Mouse (Mus musculus) spleen, adult 2 months (tissue): Measurements from ENCODE around the gene Ankrd53. TPM values are rescaled to one million over a fixed set of nuclear protein-coding genes. Genes with fewer than 3 reads are reported as not detected.

ENCODE experiments used
- DNase-seq, 2 experiments: peaks; one replicate each; pipeline versions ENCODE4 v3.0.0 to v3.0.0-alpha.2; 2012 to 2021; ENCODE audit warnings: low spot score in 2 of 2, low read depth in 1 of 2
- H3K27ac ChIP-seq: fragments of 200-500 bp; 2 replicates; pipeline ENCODE4 v1.5.1; 2012; ENCODE audit warnings: low read length, inconsistent platforms; ENCODE audit not compliant: insufficient read depth
- H3K27me3 ChIP-seq: fragments of 200-500 bp; 2 replicates; pipeline ENCODE4 v1.6.1; 2012; ENCODE audit warnings: mild to moderate bottlenecking, moderate library complexity, low read length, inconsistent platforms; ENCODE audit not compliant: control insufficient read depth, insufficient read depth
- H3K36me3 ChIP-seq: fragments of 200-500 bp; 2 replicates; pipeline ENCODE4 v1.6.1; 2012; ENCODE audit warnings: mild to moderate bottlenecking, low read length, inconsistent platforms; ENCODE audit not compliant: control insufficient read depth, insufficient read depth
- H3K4me1 ChIP-seq: fragments of 200-500 bp; 2 replicates; pipeline ENCODE4 v1.6.1; 2011; ENCODE audit warnings: inconsistent platforms; ENCODE audit not compliant: control insufficient read depth, insufficient read depth, insufficient read length
- H3K4me3 ChIP-seq: fragments of 200-500 bp; 2 replicates; pipeline ENCODE4 v1.5.1; 2011; ENCODE audit warnings: mild to moderate bottlenecking, inconsistent platforms; ENCODE audit not compliant: insufficient read depth, insufficient read length; ENCODE audit errors: extremely low read depth
- CTCF ChIP-seq: fragments of 200-500 bp; IDR thresholded peaks from 2 replicates; pipeline ENCODE4 v1.5.1; 2011; ENCODE audit warnings: mild to moderate bottlenecking, inconsistent platforms; ENCODE audit not compliant: insufficient read depth, insufficient read length, insufficient replicate concordance; ENCODE audit errors: extremely low read depth
- POLR2A ChIP-seq: fragments of 200-500 bp; IDR thresholded peaks from 2 replicates; pipeline ENCODE4 v1.6.1; 2011; ENCODE audit warnings: low read depth, low read length, inconsistent platforms
- WGBS: fragments of 180-500 bp; shearing (Covaris S2); methylation state at CpG from one replicate; pipeline ENCODE4 v1.1.7; 2018; 5-methylcytosine and 5-hydroxymethylcytosine counted together
- polyA plus RNA-seq: library from polyadenylated mRNA; depleted of rRNA; stranded (reverse); fragments of >200 nt; gene quantifications from 2 replicates; pipeline ENCODE4 v1.2.3, GENCODE M21; 2012

The Ankrd53 gene
- polyA plus RNA-seq, 1 experiment = not detected

- H3K4me3 ChIP-seq = no peak overlapping the region
- TF ChIP-seq CTCF = no peak
- no peak for TF ChIP-seq POLR2A
- WGBS = 81% methylated on average over 5 of the region's 5 CpGs
- no peak overlapping the region for H3K27ac ChIP-seq
- DNase-seq = no peak
- H3K27me3 ChIP-seq = no peaks in the 10 kb centered on the region
- no peaks in the 10 kb centered on the region for H3K4me1 ChIP-seq
- H3K36me3 ChIP-seq = no peaks in the 10 kb centered on the region
Measured at GRCm38 (mm10) chr6:83743212-83743611, 19.2 kb upstream of the Ankrd53 start.

- WGBS = 85% methylated on average over 5 of the region's 5 CpGs
- H3K4me3 ChIP-seq = no peak overlapping the region
Measured at GRCm38 (mm10) chr6:83744126-83744525, 18.3 kb upstream of the Ankrd53 start.

DNA sequence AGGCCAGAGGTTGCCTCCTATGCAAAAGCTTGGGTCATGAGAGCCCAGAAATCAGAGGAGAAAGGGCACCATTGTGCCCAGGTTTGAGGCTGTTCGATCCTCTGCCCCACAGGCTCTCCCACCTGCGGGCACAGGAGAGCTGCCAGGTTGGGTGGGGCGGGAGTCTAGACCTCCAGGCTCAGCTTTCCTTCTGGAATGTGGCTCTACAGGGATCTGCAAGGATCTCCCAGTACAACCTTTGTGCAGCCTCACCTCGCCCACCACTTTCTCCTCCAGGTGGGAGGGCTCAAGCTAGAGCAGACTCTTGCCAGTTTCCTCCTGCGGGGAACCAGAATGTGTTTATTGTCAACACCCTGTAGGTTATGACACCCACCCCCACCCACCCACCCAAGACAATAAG lies 17.9 kb upstream of the Ankrd53 start:
- DNase-seq = no peak
- Histone ChIP-seq H3K27me3 (no peaks in the 10 kb centered on the region), H3K4me1 (no peaks in the 10 kb centered on the region), H3K27ac (no peak overlapping the region), H3K4me3 (no peak overlapping the region), H3K36me3 (no peaks in the 10 kb centered on the region)
- whole genome bisulfite sequencing = 78% methylated on average over 5 of the region's 5 CpGs
- TF ChIP-seq CTCF (no peak), POLR2A (no peak)

More at GRCm38 (mm10) chr6:83744126-83744525, 18.3 kb upstream of the Ankrd53 start:
- DNase-seq = no peak
- no peaks in the 10 kb centered on the region for H3K27me3 ChIP-seq
- TF ChIP-seq CTCF (no peak), POLR2A (no peak)
- no peaks in the 10 kb centered on the region for H3K4me1 ChIP-seq
- H3K27ac ChIP-seq = no peak overlapping the region
- H3K36me3 ChIP-seq = no peaks in the 10 kb centered on the region

- H3K4me3 ChIP-seq = no peak overlapping the region
- H3K4me1 ChIP-seq = no peaks in the 10 kb centered on the region
- TF ChIP-seq CTCF = no peak
- H3K27ac ChIP-seq = no peak overlapping the region
- DNase-seq = no peak
- no peaks in the 10 kb centered on the region for H3K36me3 ChIP-seq
- H3K27me3 ChIP-seq = no peaks in the 10 kb centered on the region
- WGBS = 53% methylated on average over 2 of the region's 2 CpGs
Measured at GRCm38 (mm10) chr6:83745466-83745865, 17.0 kb upstream of the Ankrd53 start.

DNA sequence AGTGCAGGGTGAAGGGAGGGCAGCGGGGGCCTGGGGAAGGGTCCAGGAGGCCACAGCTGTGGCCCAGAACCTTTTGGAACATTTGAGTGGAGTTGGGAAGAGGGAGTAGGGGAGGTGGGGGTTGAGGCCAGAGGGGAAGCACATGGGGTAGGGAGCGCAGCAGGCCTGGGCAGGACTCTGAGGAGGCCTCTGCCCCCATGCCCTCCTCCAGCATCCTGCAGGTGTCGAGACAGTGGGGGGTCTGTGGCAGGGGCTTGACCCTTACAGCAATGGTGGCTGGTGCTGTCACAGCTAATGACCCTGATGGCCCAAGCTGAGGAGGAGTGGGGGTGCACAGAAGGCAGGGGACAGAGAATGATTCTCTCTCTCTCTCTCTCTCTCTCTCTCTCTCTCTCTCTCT lies 13.2 kb upstream of the Ankrd53 start:
- WGBS = 72% methylated on average over 3 of the region's 3 CpGs

GRCm38 (mm10) chr6:83750171-83750684 lies 12.2 kb upstream of the Ankrd53 start:
- H3K36me3 ChIP-seq = no peaks in the 10 kb centered on the region
- no peak overlapping the region for H3K4me3 ChIP-seq
- WGBS = 11% methylated on average over 11 of the region's 11 CpGs
- H3K27me3 ChIP-seq = no peaks in the 10 kb centered on the region
- peak; percentile 7 to 48 for DNase-seq
- no peaks in the 10 kb centered on the region for H3K4me1 ChIP-seq
- no peak overlapping the region for H3K27ac ChIP-seq
- TF ChIP-seq POLR2A = no peak
- peak; percentile 50; the same call in 1 of the 2 replicates for TF ChIP-seq CTCF

More for the DNA sequence above, 13.2 kb upstream of the Ankrd53 start:
- Histone ChIP-seq H3K27me3 (no peaks in the 10 kb centered on the region), H3K27ac (no peak overlapping the region), H3K4me3 (no peak overlapping the region), H3K4me1 (no peaks in the 10 kb centered on the region), H3K36me3 (no peaks in the 10 kb centered on the region)
- no peak for TF ChIP-seq CTCF
- no peak for TF ChIP-seq POLR2A
- no peak for DNase-seq

- Histone ChIP-seq H3K36me3 (no peaks in the 10 kb centered on the region), H3K27me3 (no peaks in the 10 kb centered on the region; the same call in 1 of the 2 replicates), H3K4me1 (no peaks in the 10 kb centered on the region), H3K4me3 (no peak overlapping the region), H3K27ac (no peak overlapping the region)
- 89% methylated on average over 9 of the region's 9 CpGs for WGBS
- no peak for DNase-seq
- TF ChIP-seq CTCF (no peak), POLR2A (no peak)
Measured at GRCm38 (mm10) chr6:83756051-83756450, 6.4 kb upstream of the Ankrd53 start.
